Mouse (Mus musculus) CH12.LX (cell line): Measurements from ENCODE around the gene 2210011C24Rik.

ENCODE experiments used
- BHLHE40 ChIP-seq: IDR thresholded peaks from 2 replicates; pipeline ENCODE4 v1.6.1; 2011; ENCODE audit warnings: mild to moderate bottlenecking, low read depth, low read length, improper control_type of control experiment
- CHD2 ChIP-seq: IDR thresholded peaks from 2 replicates; pipeline ENCODE4 v1.6.1; 2011; ENCODE audit warnings: low read length, improper control_type of control experiment
- CTCF ChIP-seq, 2 experiments: IDR thresholded peaks in 1 of 2; conservative IDR thresholded peaks in 1 of 2; 2 replicates each; pipeline ENCODE4 v1.5.1; 2011 to 2012; ENCODE audit warnings: low read depth in 2 of 2, low read length in 2 of 2, improper control_type of control experiment in 1 of 2, inconsistent platforms in 1 of 2, mild to moderate bottlenecking in 1 of 2, moderate library complexity in 1 of 2
- HCFC1 ChIP-seq: IDR thresholded peaks from 2 replicates; pipeline ENCODE4 v1.6.1; 2012; ENCODE audit warnings: low read depth, mild to moderate bottlenecking, inconsistent platforms, low read length, improper control_type of control experiment
- KAT2A ChIP-seq: IDR thresholded peaks from 2 replicates; pipeline ENCODE4 v1.6.1; 2012; ENCODE audit warnings: low read length, improper control_type of control experiment, inconsistent platforms; ENCODE audit not compliant: insufficient replicate concordance
- MAX ChIP-seq: IDR thresholded peaks from 2 replicates; pipeline ENCODE4 v1.6.1; 2011; ENCODE audit warnings: low read length, improper control_type of control experiment
- MAZ ChIP-seq: IDR thresholded peaks from 2 replicates; pipeline ENCODE4 v1.6.1; 2012; ENCODE audit warnings: low read depth, mild to moderate bottlenecking, inconsistent platforms, low read length, improper control_type of control experiment, moderate library complexity
- POLR2A ChIP-seq: IDR thresholded peaks from 2 replicates; pipeline ENCODE4 v1.6.1; 2011; ENCODE audit warnings: low read depth, mild to moderate bottlenecking, improper control_type of control experiment, low read length

DNA sequence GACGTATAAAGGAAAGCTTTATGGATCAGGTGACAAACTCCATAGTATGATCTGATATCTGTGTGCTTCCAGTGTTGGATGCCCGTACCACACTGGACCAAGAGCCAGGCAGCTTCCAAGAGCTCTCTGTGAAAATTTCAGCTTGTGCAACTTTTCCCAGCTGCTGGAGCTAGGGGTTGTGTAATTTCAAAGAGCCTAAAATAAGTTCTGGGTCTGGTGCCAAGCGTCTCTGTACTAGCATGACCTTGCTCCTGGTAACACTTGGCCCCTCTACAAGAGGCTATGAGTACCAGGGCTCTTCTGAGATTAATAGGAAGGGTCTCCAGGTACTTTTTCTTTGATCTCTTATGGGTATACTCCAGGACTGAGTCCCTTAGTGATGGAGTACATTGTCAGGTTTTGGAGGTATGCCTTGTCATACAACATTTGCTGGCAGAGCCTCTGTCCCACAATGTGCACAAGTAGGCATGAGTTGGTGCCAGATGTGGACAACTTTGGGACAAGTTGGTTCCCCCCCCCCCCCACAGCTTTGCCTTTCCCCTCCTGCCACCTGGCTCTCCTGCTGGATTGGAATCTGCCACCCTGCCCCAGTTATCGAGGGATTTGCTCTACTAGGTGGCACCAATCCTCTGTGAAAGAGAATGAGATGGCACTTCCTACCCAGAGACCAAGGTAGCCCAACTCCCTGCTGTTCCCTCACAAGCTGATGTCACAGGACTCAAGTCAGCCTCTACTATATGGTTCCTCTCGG, 47.8 kb downstream of the 2210011C24Rik start:
- no peak for TF ChIP-seq KAT2A
- TF ChIP-seq MAX: no peak
- TF ChIP-seq HCFC1: no peak
- no peak for TF ChIP-seq CTCF (conservative IDR thresholded peaks at IDR 0.05 in 1 of 2, IDR thresholded peaks at IDR 0.05 in 1 of 2; ENCODE audit: low read depth in 2 of 2, low read length in 2 of 2)
- no peak for TF ChIP-seq POLR2A
- TF ChIP-seq CHD2: no peak
- TF ChIP-seq BHLHE40: no peak
- TF ChIP-seq MAZ: no peak
